Mouse (Mus musculus): Measurements from ENCODE around the gene Apoc2. TPM values are rescaled to one million over a fixed set of nuclear protein-coding genes. Genes with fewer than 3 reads are reported as not detected.

Gene Apoc2
- polyA plus RNA-seq, 1 experiment from 2014 or later = not detected

- WGBS = under 1% methylated on average over 56 of the region's 59 CpGs
- Histone ChIP-seq H3K4me1 (replicated peaks; ENCODE audit: control insufficient read depth, insufficient read depth, low read length) (peaks cover 17% of the 10 kb centered on the region), H3K9me3 (ENCODE audit: control insufficient read depth, low read length) (no peaks in the 10 kb centered on the region), H3K27ac (ENCODE audit: low read length) (peak within 1 kb of the TSS; percentile 91), H3K4me3 (replicated peaks; ENCODE audit: low read length) (peak within 1 kb of the TSS; percentile 94), H3K4me2 (ENCODE audit: low read length) (peak within 1 kb of the TSS; percentile 96), H3K9ac (replicated peaks; ENCODE audit: low read depth, low read length) (peak within 1 kb of the TSS; percentile 90), H3K36me3 (ENCODE audit: control insufficient read depth, insufficient read depth) (peaks cover 1% of the 10 kb centered on the region; the same call in 1 of the 2 replicates), H3K27me3 (replicated peaks; ENCODE audit: control insufficient read depth, insufficient read depth, low read length) (no peaks in the 10 kb centered on the region)
- ATAC-seq = peak; percentile 97
Observed at GRCm38 (mm10) chr7:19715239-19716054, 37.7 kb upstream of the Apoc2 start, which contains the start of gene Tomm40. Tomm40 (minus strand) TSS chr7:19715438.

- WGBS = under 1% methylated on average over 39 of the region's 39 CpGs
Observed at GRCm38 (mm10) chr7:19714836-19715235, 37.1 kb upstream of the Apoc2 start.

GRCm38 (mm10) chr7:19713598-19713997 is 35.9 kb upstream of the Apoc2 start:
- H3K4me3 ChIP-seq (replicated peaks; ENCODE audit: low read length) = no peak overlapping the region
- H3K36me3 ChIP-seq (ENCODE audit: control insufficient read depth, insufficient read depth) = peaks cover 8% of the 10 kb centered on the region; the same call in 1 of the 2 replicates
- no peak overlapping the region for H3K27ac ChIP-seq (ENCODE audit: low read length)
- 87% methylated on average over 9 of the region's 9 CpGs for WGBS
- H3K4me1 ChIP-seq (replicated peaks; ENCODE audit: control insufficient read depth, insufficient read depth, low read length) = peaks cover 17% of the 10 kb centered on the region
- H3K4me2 ChIP-seq (ENCODE audit: low read length) = no peak overlapping the region
- ATAC-seq = no peak
- no peaks in the 10 kb centered on the region for H3K27me3 ChIP-seq (replicated peaks; ENCODE audit: control insufficient read depth, insufficient read depth, low read length)
- no peaks in the 10 kb centered on the region for H3K9me3 ChIP-seq (ENCODE audit: control insufficient read depth, low read length)
- no peak overlapping the region for H3K9ac ChIP-seq (replicated peaks; ENCODE audit: low read depth, low read length)

More at GRCm38 (mm10) chr7:19714836-19715235, 37.1 kb upstream of the Apoc2 start:
- Histone ChIP-seq H3K36me3 (ENCODE audit: control insufficient read depth, insufficient read depth) (peaks cover 3% of the 10 kb centered on the region; the same call in 1 of the 2 replicates), H3K4me2 (ENCODE audit: low read length) (peak overlapping the region; percentile 96), H3K27ac (ENCODE audit: low read length) (peak overlapping the region; percentile 62), H3K4me1 (replicated peaks; ENCODE audit: control insufficient read depth, insufficient read depth, low read length) (peaks cover 17% of the 10 kb centered on the region), H3K9me3 (ENCODE audit: control insufficient read depth, low read length) (no peaks in the 10 kb centered on the region), H3K4me3 (replicated peaks; ENCODE audit: low read length) (peak overlapping the region; percentile 94), H3K27me3 (replicated peaks; ENCODE audit: control insufficient read depth, insufficient read depth, low read length) (no peaks in the 10 kb centered on the region), H3K9ac (replicated peaks; ENCODE audit: low read depth, low read length) (peak overlapping the region; percentile 90)
- no peak for ATAC-seq

GRCm38 (mm10) chr7:19713196-19713595 is 35.5 kb upstream of the Apoc2 start:
- H3K4me2 ChIP-seq (ENCODE audit: low read length) = no peak overlapping the region
- no peak overlapping the region for H3K9ac ChIP-seq (replicated peaks; ENCODE audit: low read depth, low read length)
- no peaks in the 10 kb centered on the region for H3K27me3 ChIP-seq (replicated peaks; ENCODE audit: control insufficient read depth, insufficient read depth, low read length)
- no peak overlapping the region for H3K4me3 ChIP-seq (replicated peaks; ENCODE audit: low read length)
- peaks cover 8% of the 10 kb centered on the region; the same call in 1 of the 2 replicates for H3K36me3 ChIP-seq (ENCODE audit: control insufficient read depth, insufficient read depth)
- ATAC-seq = no peak
- H3K4me1 ChIP-seq (replicated peaks; ENCODE audit: control insufficient read depth, insufficient read depth, low read length) = peaks cover 17% of the 10 kb centered on the region
- no peaks in the 10 kb centered on the region for H3K9me3 ChIP-seq (ENCODE audit: control insufficient read depth, low read length)
- WGBS = 57% methylated on average over 4 of the region's 4 CpGs
- no peak overlapping the region for H3K27ac ChIP-seq (ENCODE audit: low read length)

- 72% methylated on average over 4 of the region's 4 CpGs for WGBS
- no peak for ATAC-seq
- Histone ChIP-seq H3K4me2 (ENCODE audit: low read length) (no peak overlapping the region), H3K27ac (ENCODE audit: low read length) (no peak overlapping the region), H3K9ac (replicated peaks; ENCODE audit: low read depth, low read length) (no peak overlapping the region), H3K27me3 (replicated peaks; ENCODE audit: control insufficient read depth, insufficient read depth, low read length) (no peaks in the 10 kb centered on the region), H3K36me3 (ENCODE audit: control insufficient read depth, insufficient read depth) (peaks cover 11% of the 10 kb centered on the region; the same call in 1 of the 2 replicates), H3K9me3 (ENCODE audit: control insufficient read depth, low read length) (no peaks in the 10 kb centered on the region), H3K4me3 (replicated peaks; ENCODE audit: low read length) (no peak overlapping the region), H3K4me1 (replicated peaks; ENCODE audit: control insufficient read depth, insufficient read depth, low read length) (peaks cover 17% of the 10 kb centered on the region)
Observed at GRCm38 (mm10) chr7:19712414-19712813, 34.7 kb upstream of the Apoc2 start.

GRCm38 (mm10) chr7:19710650-19711049 is 32.9 kb upstream of the Apoc2 start:
- H3K27me3 ChIP-seq (replicated peaks; ENCODE audit: control insufficient read depth, insufficient read depth, low read length) = no peaks in the 10 kb centered on the region
- peaks cover 14% of the 10 kb centered on the region; the same call in 1 of the 2 replicates for H3K36me3 ChIP-seq (ENCODE audit: control insufficient read depth, insufficient read depth)
- H3K4me1 ChIP-seq (replicated peaks; ENCODE audit: control insufficient read depth, insufficient read depth, low read length) = peaks cover 9% of the 10 kb centered on the region
- H3K9me3 ChIP-seq (ENCODE audit: control insufficient read depth, low read length) = no peaks in the 10 kb centered on the region
- H3K27ac ChIP-seq (ENCODE audit: low read length) = no peak overlapping the region
- no peak overlapping the region for H3K4me2 ChIP-seq (ENCODE audit: low read length)
- H3K9ac ChIP-seq (replicated peaks; ENCODE audit: low read depth, low read length) = no peak overlapping the region
- 94% methylated on average over 10 of the region's 10 CpGs for WGBS
- no peak overlapping the region for H3K4me3 ChIP-seq (replicated peaks; ENCODE audit: low read length)
- ATAC-seq = no peak

- Histone ChIP-seq H3K4me3 (replicated peaks; ENCODE audit: low read length) (no peak overlapping the region), H3K4me2 (ENCODE audit: low read length) (no peak overlapping the region), H3K9me3 (ENCODE audit: control insufficient read depth, low read length) (no peaks in the 10 kb centered on the region), H3K36me3 (ENCODE audit: control insufficient read depth, insufficient read depth) (peaks cover 12% of the 10 kb centered on the region; the same call in 1 of the 2 replicates), H3K27me3 (replicated peaks; ENCODE audit: control insufficient read depth, insufficient read depth, low read length) (no peaks in the 10 kb centered on the region), H3K9ac (replicated peaks; ENCODE audit: low read depth, low read length) (no peak overlapping the region), H3K4me1 (replicated peaks; ENCODE audit: control insufficient read depth, insufficient read depth, low read length) (no peaks in the 10 kb centered on the region), H3K27ac (ENCODE audit: low read length) (no peak overlapping the region)
- no peak for ATAC-seq
- 96% methylated on average over 7 of the region's 7 CpGs for WGBS
Observed at GRCm38 (mm10) chr7:19705271-19705670, 27.5 kb upstream of the Apoc2 start.

GRCm38 (mm10) chr7:19704475-19704874 is 26.7 kb upstream of the Apoc2 start:
- no peak overlapping the region for H3K27ac ChIP-seq (ENCODE audit: low read length)
- no peak overlapping the region for H3K9ac ChIP-seq (replicated peaks; ENCODE audit: low read depth, low read length)
- no peak overlapping the region for H3K4me3 ChIP-seq (replicated peaks; ENCODE audit: low read length)
- WGBS = 95% methylated on average over 4 of the region's 4 CpGs
- peaks cover 1% of the 10 kb centered on the region for H3K4me1 ChIP-seq (replicated peaks; ENCODE audit: control insufficient read depth, insufficient read depth, low read length)
- H3K9me3 ChIP-seq (ENCODE audit: control insufficient read depth, low read length) = no peaks in the 10 kb centered on the region
- no peak overlapping the region for H3K4me2 ChIP-seq (ENCODE audit: low read length)
- no peak for ATAC-seq
- no peaks in the 10 kb centered on the region for H3K27me3 ChIP-seq (replicated peaks; ENCODE audit: control insufficient read depth, insufficient read depth, low read length)
- H3K36me3 ChIP-seq (ENCODE audit: control insufficient read depth, insufficient read depth) = peaks cover 12% of the 10 kb centered on the region; the same call in 1 of the 2 replicates

- no peak overlapping the region for H3K4me2 ChIP-seq (ENCODE audit: low read length)
- no peak overlapping the region for H3K27ac ChIP-seq (ENCODE audit: low read length)
- peaks cover 5% of the 10 kb centered on the region; the same call in 1 of the 2 replicates for H3K36me3 ChIP-seq (ENCODE audit: control insufficient read depth, insufficient read depth)
- peaks cover 13% of the 10 kb centered on the region for H3K4me1 ChIP-seq (replicated peaks; ENCODE audit: control insufficient read depth, insufficient read depth, low read length)
- no peaks in the 10 kb centered on the region for H3K27me3 ChIP-seq (replicated peaks; ENCODE audit: control insufficient read depth, insufficient read depth, low read length)
- no peak overlapping the region for H3K4me3 ChIP-seq (replicated peaks; ENCODE audit: low read length)
- WGBS = 94% methylated on average over 16 of the region's 16 CpGs
- H3K9me3 ChIP-seq (ENCODE audit: control insufficient read depth, low read length) = no peaks in the 10 kb centered on the region
- no peak overlapping the region for H3K9ac ChIP-seq (replicated peaks; ENCODE audit: low read depth, low read length)
- ATAC-seq = no peak
Observed at GRCm38 (mm10) chr7:19702859-19703555, 25.3 kb upstream of the Apoc2 start.

All from forebrain, embryonic 16.5 days (tissue).